In the genomic region with DNA sequence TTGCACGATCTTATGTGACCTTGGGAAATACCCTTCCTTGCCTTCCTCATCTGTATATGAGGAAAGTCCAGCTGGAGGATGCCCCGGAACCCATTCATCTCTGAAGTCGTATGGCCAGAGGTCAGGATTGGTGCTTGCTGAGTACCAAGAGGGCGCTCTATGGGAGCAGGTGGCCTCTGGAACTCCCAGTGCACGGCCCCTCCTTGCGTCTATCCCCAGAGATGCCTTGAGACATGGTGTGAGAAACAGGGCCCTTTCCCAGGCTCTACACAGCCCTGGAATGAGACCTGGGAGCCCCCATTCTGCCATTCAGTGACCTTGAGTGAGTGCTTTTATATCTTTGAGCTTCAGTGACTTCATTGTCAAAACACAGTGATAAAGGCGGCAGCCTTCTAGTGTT, we compare ENCODE assay signal across 20 mouse cellular contexts.
DNase-seq lines count a peak whose midpoint lies in the region; ATAC-seq and TF ChIP-seq lines count a peak whose summit lies in the region.
"Had no signal": no experiment of that assay in that cellular context is flagged by ENCODE, and none has a peak within 500 bp of the region (broad histone marks: within the 10 kb centered on the region; RNA-seq: fewer than 3 reads in every experiment).

No protein-coding gene starts in this region.

- 0 out of 2 replicates have a peak overlapping the region, but pooled peaks have one; percentile 5 for H3K4me2 ChIP-seq in forebrain, embryonic 12.5 days
- H3K4me2 ChIP-seq in forebrain, postnatal 0 days (ENCODE audit: low read depth): no peak overlapping the region
- no peak overlapping the region for H3K4me2 ChIP-seq in kidney, embryonic 16.5 days (replicated peaks; ENCODE audit: low read depth, low read length)
- H3K4me2 ChIP-seq in intestine, embryonic 15.5 days (replicated peaks): no peak overlapping the region
- H3K4me2 ChIP-seq: embryonic facial prominence, embryonic 15.5 days; limb, embryonic 15.5 days; liver, embryonic 15.5 days; midbrain, embryonic 15.5 days had no signal

- H3K27ac ChIP-seq in forebrain, embryonic 12.5 days: no peak overlapping the region
- no peak overlapping the region for H3K27ac ChIP-seq in forebrain, postnatal 0 days (ENCODE audit: low read depth, low read length)
- peak overlapping the region; percentile 11; the same call in 1 of the 2 replicates for H3K27ac ChIP-seq in kidney, embryonic 16.5 days (ENCODE audit: low read length)
- no peak overlapping the region for H3K27ac ChIP-seq in intestine, embryonic 15.5 days
- H3K27ac ChIP-seq: embryonic facial prominence, embryonic 15.5 days; heart, adult 2 months; layer of hippocampus, adult 2 months; limb, embryonic 15.5 days; liver, embryonic 15.5 days; macrophage; midbrain, embryonic 15.5 days had no signal

- no peak for ATAC-seq in forebrain, embryonic 12.5 days (ENCODE audit: low FRiP score)
- no peak for ATAC-seq in forebrain, postnatal 0 days
- no peak for ATAC-seq in kidney, embryonic 16.5 days (ENCODE audit: low FRiP score, low TSS enrichment)
- ATAC-seq in intestine, embryonic 15.5 days: no peak
- ATAC-seq: inflammation-experienced regulatory T-cells, adult 6 months; midbrain, embryonic 15.5 days had no signal

- H3K27me3 ChIP-seq in forebrain, embryonic 12.5 days: peaks cover 65% of the 10 kb centered on the region
- no peaks in the 10 kb centered on the region for H3K27me3 ChIP-seq in forebrain, postnatal 0 days (ENCODE audit: insufficient read depth, low read length)
- peaks cover 3% of the 10 kb centered on the region; the same call in 1 of the 2 replicates for H3K27me3 ChIP-seq in kidney, embryonic 16.5 days (ENCODE audit: insufficient read depth, low read length)
- H3K27me3 ChIP-seq in intestine, embryonic 15.5 days (replicated peaks): peaks cover 22% of the 10 kb centered on the region

- no peak overlapping the region for H3K9ac ChIP-seq in forebrain, embryonic 12.5 days
- no peak overlapping the region for H3K9ac ChIP-seq in forebrain, postnatal 0 days
- H3K9ac ChIP-seq in kidney, embryonic 16.5 days (replicated peaks; ENCODE audit: low read length): no peak overlapping the region
- no peak overlapping the region for H3K9ac ChIP-seq in intestine, embryonic 15.5 days
- H3K9ac ChIP-seq: embryonic facial prominence, embryonic 15.5 days; limb, embryonic 15.5 days; liver, embryonic 15.5 days; midbrain, embryonic 15.5 days had no signal

- H3K4me1 ChIP-seq in forebrain, embryonic 12.5 days: peaks cover 45% of the 10 kb centered on the region
- no peaks in the 10 kb centered on the region for H3K4me1 ChIP-seq in forebrain, postnatal 0 days (ENCODE audit: insufficient read depth)
- H3K4me1 ChIP-seq in kidney, embryonic 16.5 days (ENCODE audit: insufficient read depth, low read length): peaks cover 45% of the 10 kb centered on the region
- H3K4me1 ChIP-seq in intestine, embryonic 15.5 days (replicated peaks): peaks cover 17% of the 10 kb centered on the region

- no peak for TF ChIP-seq CTCF in forebrain, postnatal 0 days (IDR thresholded peaks at IDR 0.05; ENCODE audit: low read depth)

- H3K9me3 ChIP-seq in forebrain, embryonic 12.5 days: no peaks in the 10 kb centered on the region
- H3K9me3 ChIP-seq in forebrain, postnatal 0 days (ENCODE audit: low read length): no peaks in the 10 kb centered on the region
- H3K9me3 ChIP-seq in kidney, embryonic 16.5 days (ENCODE audit: low read length): no peaks in the 10 kb centered on the region
- H3K9me3 ChIP-seq in intestine, embryonic 15.5 days: no peaks in the 10 kb centered on the region
- H3K9me3 ChIP-seq: embryonic facial prominence, embryonic 15.5 days; limb, embryonic 15.5 days; liver, embryonic 15.5 days; midbrain, embryonic 15.5 days had no signal

- 32% methylated on average over 7 of the region's 7 CpGs for WGBS in forebrain, embryonic 12.5 days
- WGBS in forebrain, postnatal 0 days: 52% methylated on average over 7 of the region's 7 CpGs
- WGBS in kidney, embryonic 16.5 days: 53% methylated on average over 7 of the region's 7 CpGs
- WGBS in intestine, embryonic 15.5 days: 72% methylated on average over 7 of the region's 7 CpGs

- no peak overlapping the region for H3K4me3 ChIP-seq in forebrain, embryonic 12.5 days (replicated peaks)
- H3K4me3 ChIP-seq in forebrain, postnatal 0 days (ENCODE audit: low read depth, low read length): no peak overlapping the region
- H3K4me3 ChIP-seq in kidney, embryonic 16.5 days (ENCODE audit: low read length): no peak overlapping the region
- no peak overlapping the region for H3K4me3 ChIP-seq in intestine, embryonic 15.5 days (replicated peaks)
- H3K4me3 ChIP-seq: embryonic facial prominence, embryonic 15.5 days; heart, adult 2 months; layer of hippocampus, adult 2 months; limb, embryonic 15.5 days; liver, embryonic 15.5 days; midbrain, embryonic 15.5 days had no signal

- no peaks in the 10 kb centered on the region for H3K36me3 ChIP-seq in forebrain, embryonic 12.5 days (replicated peaks)
- H3K36me3 ChIP-seq in forebrain, postnatal 0 days (ENCODE audit: insufficient read depth): no peaks in the 10 kb centered on the region
- no peaks in the 10 kb centered on the region for H3K36me3 ChIP-seq in kidney, embryonic 16.5 days (ENCODE audit: insufficient read depth, low read length)
- no peaks in the 10 kb centered on the region for H3K36me3 ChIP-seq in intestine, embryonic 15.5 days
- H3K36me3 ChIP-seq: embryonic facial prominence, embryonic 15.5 days; limb, embryonic 15.5 days; liver, embryonic 15.5 days; midbrain, embryonic 15.5 days had no signal

- DNase-seq in forebrain, postnatal 0 days: no peak
- DNase-seq in kidney, postnatal 10 days: no peak
- peak; percentile 55 for DNase-seq in cerebellum, adult 8-10 months
- peak; percentile 27 for DNase-seq in neural tube, embryonic 10.5 days (ENCODE audit: extremely low spot score, low spot score)
- DNase-seq: gastrocnemius, postnatal 25 days; heart, adult 2 months; heart, postnatal 36 days; kidney, adult 9 months; retina, postnatal 1 day; thymus, postnatal 14 days had no signal

Comparison
In these comparisons a context has a peak if more than half of its experiments do, and no peak if none do; other contexts are left out.
1. DNase-seq: peak in cerebellum, adult 8-10 months (single experiment) and neural tube, embryonic 10.5 days (single experiment); none in forebrain, postnatal 0 days (single experiment) and kidney, postnatal 10 days (single experiment).